Mouse (Mus musculus) hindbrain, embryonic 16.5 days (tissue): Measurements from ENCODE around the gene Ccdc167. TPM values are rescaled to one million over a fixed set of nuclear protein-coding genes. Genes with fewer than 3 reads are reported as not detected.
A peak's percentile ranks its signal among the peaks of the same experiment; 100 is the strongest.

Source experiments
- ATAC-seq: fragments of 200-750 bp; cut with Nextera tagmentation; 2 replicates; pipeline ENCODE4 v1.8.0; 2017; ENCODE audit warnings: moderate TSS enrichment, moderate library complexity
- H3K27ac ChIP-seq: fragments of 300-500 bp; sonication (generic); 2 replicates; pipeline ENCODE4 v1.5.1; 2014; ENCODE audit warnings: low read depth, mild to moderate bottlenecking, control low read depth, low read length, moderate library complexity
- H3K27me3 ChIP-seq: fragments of 300-500 bp; sonication (generic); replicated peaks from 2 replicates; pipeline ENCODE4 v1.6.1; 2014; ENCODE audit warnings: low read length; ENCODE audit not compliant: control insufficient read depth, insufficient read depth
- H3K36me3 ChIP-seq: fragments of 300-500 bp; sonication (generic); 2 replicates; pipeline ENCODE4 v1.6.1; 2014; ENCODE audit warnings: mild to moderate bottlenecking, low read length, moderate library complexity, mixed read lengths; ENCODE audit not compliant: control insufficient read depth, insufficient read depth
- H3K4me1 ChIP-seq: fragments of 300-500 bp; sonication (generic); 2 replicates; pipeline ENCODE4 v1.6.1; 2014; ENCODE audit warnings: low read depth, low read length; ENCODE audit not compliant: control insufficient read depth, insufficient read depth
- H3K4me2 ChIP-seq: fragments of 300-500 bp; sonication (generic); 2 replicates; pipeline ENCODE4 v1.6.1; 2014; ENCODE audit warnings: mild to moderate bottlenecking, low read length, control low read depth, moderate library complexity
- H3K4me3 ChIP-seq: fragments of 300-500 bp; sonication (generic); 2 replicates; pipeline ENCODE4 v1.5.1; 2014; ENCODE audit warnings: mild to moderate bottlenecking, low read length, control low read depth, moderate library complexity
- H3K9ac ChIP-seq: fragments of 300-500 bp; sonication (generic); 2 replicates; pipeline ENCODE4 v1.6.1; 2014; ENCODE audit warnings: low read depth, mild to moderate bottlenecking, control low read depth, low read length, moderate library complexity
- H3K9me3 ChIP-seq: fragments of 300-500 bp; sonication (generic); 2 replicates; pipeline ENCODE4 v1.6.1; 2014; ENCODE audit warnings: mild to moderate bottlenecking, low read length, moderate library complexity; ENCODE audit not compliant: control insufficient read depth
- WGBS: fragments of 180-500 bp; shearing (Covaris S2); extraction: QIAGEN DNeasy Blood & Tissue Kit; methylation state at CpG from one replicate; pipeline ENCODE4 v1.1.7; 2014; 5-methylcytosine and 5-hydroxymethylcytosine counted together
- polyA plus RNA-seq: library from polyadenylated mRNA; unstranded; fragments of >200 nt; fragmentation: Nextera tagmentation; extraction: Ambion mirVana; gene quantifications from 2 replicates; pipeline ENCODE4 v1.2.1, GENCODE M21; 2015

Gene Ccdc167
- polyA plus RNA-seq = 9.3 and 11.1 TPM in 2 replicates

DNA sequence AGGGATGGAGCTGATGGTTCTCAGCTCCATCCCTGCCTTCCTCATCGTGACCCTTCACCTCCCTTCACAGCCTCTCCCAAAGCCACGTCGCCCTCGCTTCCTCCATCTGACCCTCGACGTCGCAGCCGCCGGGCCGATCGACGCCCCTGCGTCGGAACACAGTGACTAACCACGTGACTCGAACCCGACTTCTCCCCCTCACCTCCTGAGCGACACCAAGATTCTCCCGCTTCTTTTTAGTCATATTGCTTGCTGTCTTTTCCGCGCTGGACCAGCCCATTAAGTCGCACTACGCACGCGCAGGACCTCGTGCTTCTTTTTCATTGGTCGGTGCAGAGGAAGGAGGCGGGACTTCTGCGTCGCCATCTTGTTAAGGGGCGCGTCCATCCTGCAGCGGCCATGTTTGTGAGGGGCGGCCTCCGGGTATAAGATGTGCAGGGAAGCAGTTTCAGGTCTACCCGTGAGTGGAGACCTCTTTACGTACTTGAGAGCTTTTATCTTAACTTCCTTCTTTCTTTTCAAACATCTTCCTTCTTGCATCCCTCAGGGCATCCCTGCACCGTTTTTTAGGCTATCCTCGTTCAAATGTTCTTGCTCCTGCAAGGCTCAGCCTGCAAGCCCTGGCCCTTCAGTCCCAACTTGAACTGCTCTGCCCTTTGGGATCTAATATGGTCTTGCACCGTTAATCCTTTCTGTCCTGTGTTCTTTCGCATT lies at the start of gene Ccdc167:
Ccdc167 (minus strand) TSS at position 313 of the 714 bp plus-strand sequence.
- peak within 1 kb of the TSS; percentile 64 for H3K9ac ChIP-seq
- peak within 1 kb of the TSS; percentile 51 for H3K4me3 ChIP-seq
- peak; percentile 97 for ATAC-seq
- H3K9me3 ChIP-seq = 0 out of 2 replicates have a peak, but pooled peaks cover under 1% of the 10 kb centered on the region
- peaks cover 14% of the 10 kb centered on the region for H3K4me1 ChIP-seq
- peak within 1 kb of the TSS; percentile 65 for H3K27ac ChIP-seq
- H3K27me3 ChIP-seq = no peaks in the 10 kb centered on the region
- peak within 1 kb of the TSS; percentile 77 for H3K4me2 ChIP-seq
- H3K36me3 ChIP-seq = no peaks in the 10 kb centered on the region
- WGBS = 6% methylated on average over 41 of the region's 41 CpGs

DNA sequence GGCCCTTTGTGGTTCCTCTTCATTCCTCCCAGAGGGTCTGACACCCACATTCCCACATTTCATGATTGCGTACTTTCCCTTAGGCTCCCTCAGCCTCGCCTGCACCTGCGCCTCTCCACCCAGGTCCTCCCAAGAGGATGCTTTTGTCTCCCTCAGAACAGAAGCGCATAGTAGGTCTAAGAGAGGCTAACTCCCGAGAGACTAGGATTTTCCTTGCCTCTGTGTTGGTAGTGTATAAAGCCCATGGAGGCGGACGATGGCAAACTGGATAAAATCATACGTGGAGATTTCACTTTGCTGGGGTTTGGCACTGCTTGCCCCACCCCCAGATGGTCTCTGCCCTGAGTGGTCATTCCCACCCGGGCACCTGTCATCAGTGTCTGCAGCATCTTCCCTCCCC lies 48.5 kb upstream of the Ccdc167 start:
- Histone ChIP-seq H3K36me3 (no peaks in the 10 kb centered on the region), H3K9ac (no peak overlapping the region), H3K9me3 (no peaks in the 10 kb centered on the region), H3K27ac (no peak overlapping the region), H3K27me3 (no peaks in the 10 kb centered on the region), H3K4me1 (no peaks in the 10 kb centered on the region), H3K4me3 (no peak overlapping the region), H3K4me2 (no peak overlapping the region)
- ATAC-seq = no peak
- 84% methylated on average over 9 of the region's 9 CpGs for WGBS

DNA sequence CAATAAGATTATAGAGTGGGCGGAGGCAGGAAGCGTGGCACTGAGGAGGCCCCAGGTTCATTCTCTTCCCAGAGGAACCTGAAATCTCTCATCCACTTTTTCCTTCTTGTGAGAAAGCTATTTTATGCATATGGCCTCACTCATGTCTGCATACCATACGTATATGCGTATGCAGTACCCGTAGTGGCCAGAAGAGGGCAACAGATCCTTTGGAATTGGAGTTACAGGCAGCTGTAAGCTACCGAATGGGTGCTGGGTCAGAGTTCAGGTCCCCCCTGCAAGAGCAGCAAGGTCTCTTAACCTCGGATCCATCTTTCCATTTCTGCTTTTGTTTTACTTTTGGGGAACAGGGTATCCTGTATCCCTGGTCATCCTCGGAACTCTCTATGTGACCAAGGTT lies 45.7 kb upstream of the Ccdc167 start:
- no peak overlapping the region for H3K4me3 ChIP-seq
- H3K27ac ChIP-seq = no peak overlapping the region
- no peak overlapping the region for H3K9ac ChIP-seq
- no peak overlapping the region for H3K4me2 ChIP-seq
- ATAC-seq = no peak
- H3K27me3 ChIP-seq = no peaks in the 10 kb centered on the region
- no peaks in the 10 kb centered on the region for H3K4me1 ChIP-seq
- no peaks in the 10 kb centered on the region for H3K9me3 ChIP-seq
- WGBS = 76% methylated on average over 8 of the region's 8 CpGs
- no peaks in the 10 kb centered on the region for H3K36me3 ChIP-seq

DNA sequence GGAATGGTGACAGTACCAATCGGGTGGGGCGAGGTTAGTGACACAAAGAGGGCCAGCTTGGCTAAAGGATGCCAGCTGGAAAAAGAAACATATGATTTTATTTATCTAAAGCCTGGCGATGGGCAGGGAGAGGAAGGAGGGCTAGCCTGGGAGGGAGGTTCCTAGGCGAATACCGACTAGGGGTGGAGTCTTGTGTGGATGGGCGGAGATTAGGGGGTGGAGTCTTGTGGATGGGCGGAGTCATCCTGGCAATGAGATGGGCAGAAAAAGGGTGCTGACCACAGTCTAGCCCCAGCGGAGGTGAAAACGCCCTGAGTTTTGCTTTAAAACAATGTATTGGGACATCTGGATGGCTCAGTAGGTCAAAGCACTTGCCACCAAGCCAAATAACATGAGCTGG lies 45.1 kb upstream of the Ccdc167 start:
- no peak overlapping the region for H3K27ac ChIP-seq
- no peak overlapping the region for H3K4me3 ChIP-seq
- WGBS = 82% methylated on average over 9 of the region's 9 CpGs
- H3K36me3 ChIP-seq = no peaks in the 10 kb centered on the region
- no peaks in the 10 kb centered on the region for H3K27me3 ChIP-seq
- H3K9me3 ChIP-seq = no peaks in the 10 kb centered on the region
- no peaks in the 10 kb centered on the region for H3K4me1 ChIP-seq
- ATAC-seq = no peak
- no peak overlapping the region for H3K9ac ChIP-seq
- H3K4me2 ChIP-seq = no peak overlapping the region

DNA sequence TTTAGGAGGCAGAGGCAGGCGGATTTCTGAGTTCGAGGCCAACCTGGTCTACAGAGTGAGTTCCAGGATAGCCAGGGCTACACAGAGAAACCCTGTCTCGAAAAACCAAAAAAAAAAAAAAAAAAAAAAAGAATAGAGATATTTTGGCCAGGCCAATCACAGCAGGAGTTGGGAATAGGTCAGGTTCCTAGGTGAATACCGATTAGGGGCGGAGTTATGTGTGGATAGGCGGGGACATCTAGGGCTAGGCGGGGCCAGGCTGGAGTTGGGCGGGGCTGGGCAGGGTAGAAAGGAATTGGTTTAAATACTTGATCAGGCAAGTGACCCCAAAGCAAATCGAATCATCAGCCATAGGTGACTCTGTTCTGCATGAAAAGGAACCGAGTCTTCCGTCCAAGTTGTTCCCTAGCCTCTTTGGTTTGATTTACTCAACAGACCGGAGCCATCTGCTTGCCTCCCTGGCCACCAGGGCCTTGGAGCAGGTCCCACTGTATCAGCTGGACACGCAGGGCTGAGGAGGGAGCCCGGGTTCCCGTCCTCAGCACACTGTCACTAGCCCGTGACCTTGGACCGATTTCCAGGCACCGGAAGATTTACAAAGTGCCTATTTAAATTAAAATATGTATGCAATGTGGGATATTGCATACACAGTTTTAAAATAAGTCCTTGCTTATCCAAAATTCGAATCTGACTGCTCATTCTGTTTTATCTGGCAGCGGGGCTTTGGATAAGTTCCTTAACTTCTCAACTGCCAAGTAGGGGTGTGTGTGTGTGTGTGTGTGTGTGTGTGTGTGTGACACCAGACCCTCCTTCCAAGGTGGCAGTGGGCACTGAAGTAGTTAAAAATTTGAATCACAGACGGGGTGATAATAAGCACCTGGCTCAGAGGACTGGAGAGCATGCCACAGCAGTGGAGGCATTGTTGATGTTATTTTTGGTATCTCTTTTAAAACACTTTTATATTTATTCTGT lies 43.8 kb upstream of the Ccdc167 start:
- Histone ChIP-seq H3K36me3 (no peaks in the 10 kb centered on the region), H3K9ac (no peak overlapping the region), H3K4me1 (peaks cover 5% of the 10 kb centered on the region), H3K27ac (no peak overlapping the region), H3K9me3 (no peaks in the 10 kb centered on the region), H3K4me3 (no peak overlapping the region), H3K4me2 (no peak overlapping the region), H3K27me3 (no peaks in the 10 kb centered on the region)
- ATAC-seq = no peak
- WGBS = 79% methylated on average over 20 of the region's 21 CpGs

DNA sequence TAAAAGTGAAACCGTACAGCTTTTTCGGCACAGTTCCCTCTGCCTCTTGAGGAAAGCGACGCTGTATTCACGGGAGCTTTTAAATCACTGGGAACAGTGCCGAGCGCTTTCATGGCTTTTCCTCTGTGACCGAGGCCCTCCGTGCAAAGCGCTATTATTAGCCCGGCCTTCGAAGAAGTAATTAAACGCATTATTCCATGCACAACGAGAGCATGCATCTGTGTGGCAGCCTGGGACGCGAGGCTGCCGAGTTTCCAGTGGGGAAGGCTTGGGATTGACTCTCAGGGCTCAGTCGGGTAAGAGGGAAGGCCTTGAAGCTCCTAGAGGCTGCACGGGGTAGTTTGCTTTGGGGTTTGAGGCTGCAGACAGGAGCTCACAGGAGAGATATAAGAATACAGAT lies 43.1 kb upstream of the Ccdc167 start:
- Histone ChIP-seq H3K4me2 (no peak overlapping the region), H3K9ac (no peak overlapping the region), H3K4me3 (no peak overlapping the region), H3K4me1 (peaks cover 5% of the 10 kb centered on the region), H3K36me3 (no peaks in the 10 kb centered on the region), H3K27ac (no peak overlapping the region), H3K9me3 (no peaks in the 10 kb centered on the region), H3K27me3 (no peaks in the 10 kb centered on the region)
- ATAC-seq = no peak
- 56% methylated on average over 19 of the region's 19 CpGs for WGBS

DNA sequence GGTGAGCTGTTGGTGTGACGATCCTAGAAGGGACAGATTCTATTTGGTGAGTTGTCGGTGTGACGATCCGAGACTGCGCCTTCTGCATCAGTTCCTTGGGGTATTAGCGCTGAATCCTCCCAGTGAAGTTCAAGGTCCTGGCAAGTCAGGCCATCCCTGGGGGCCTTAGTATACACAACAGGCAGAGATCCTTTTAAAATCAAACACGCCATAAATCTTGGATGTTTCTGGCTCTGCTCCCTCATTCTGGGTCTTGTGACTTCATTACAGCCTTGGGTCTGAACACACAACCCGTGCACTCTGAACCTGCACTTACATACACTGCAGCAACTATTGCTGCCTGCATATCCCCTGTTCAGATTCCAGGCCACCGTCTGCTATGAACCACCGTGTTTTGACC lies 39.5 kb upstream of the Ccdc167 start:
- Histone ChIP-seq H3K4me3 (no peak overlapping the region), H3K4me1 (peaks cover 5% of the 10 kb centered on the region), H3K9me3 (no peaks in the 10 kb centered on the region), H3K4me2 (no peak overlapping the region), H3K36me3 (no peaks in the 10 kb centered on the region), H3K27me3 (no peaks in the 10 kb centered on the region), H3K27ac (no peak overlapping the region), H3K9ac (no peak overlapping the region)
- 68% methylated on average over 10 of the region's 10 CpGs for whole genome bisulfite sequencing
- ATAC-seq = no peak

DNA sequence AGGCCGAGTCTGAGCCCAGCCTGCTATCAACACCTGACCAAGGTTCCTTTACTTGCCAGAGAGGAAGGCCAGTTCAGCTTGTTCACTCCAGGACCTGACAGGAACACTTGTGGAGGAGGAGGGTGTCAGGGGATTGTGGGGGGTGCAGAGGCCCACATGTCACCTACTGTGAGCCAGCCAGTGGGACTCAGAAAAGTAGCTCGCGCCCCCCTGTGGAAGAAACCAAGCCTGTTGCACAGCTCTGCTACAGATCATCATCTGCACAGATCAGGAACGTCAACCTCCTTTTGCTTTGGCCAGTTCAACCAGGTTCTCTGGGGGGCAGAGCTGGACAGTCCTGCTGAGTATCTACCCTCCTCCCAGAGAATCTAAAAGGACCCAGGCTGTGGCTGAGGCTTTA lies 37.7 kb upstream of the Ccdc167 start:
- Histone ChIP-seq H3K36me3 (no peaks in the 10 kb centered on the region), H3K9me3 (no peaks in the 10 kb centered on the region), H3K9ac (no peak overlapping the region), H3K4me3 (no peak overlapping the region), H3K27ac (no peak overlapping the region), H3K27me3 (no peaks in the 10 kb centered on the region), H3K4me1 (peaks cover 5% of the 10 kb centered on the region), H3K4me2 (no peak overlapping the region)
- ATAC-seq = no peak
- WGBS = 60% methylated on average over 4 of the region's 4 CpGs

DNA sequence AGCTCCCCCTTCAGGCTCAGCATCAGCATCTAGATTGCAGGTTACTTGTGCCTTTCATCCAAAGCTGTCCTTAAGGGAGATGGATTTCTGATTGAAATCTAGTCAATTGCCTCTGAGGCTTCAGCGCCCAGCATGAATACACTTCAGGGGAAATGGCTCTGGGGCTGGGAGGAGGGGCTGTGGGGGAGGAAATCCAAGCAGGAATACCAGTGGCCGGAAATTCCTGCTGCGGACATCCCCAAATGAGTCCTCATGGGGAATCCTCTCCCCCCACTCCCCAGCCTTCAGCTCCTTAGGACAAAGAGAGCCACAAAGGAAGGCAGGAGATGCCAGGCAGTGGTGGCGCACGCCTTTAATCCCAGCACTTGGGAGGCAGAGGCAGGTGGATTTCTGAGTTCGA lies 30.6 kb upstream of the Ccdc167 start:
- WGBS = 56% methylated on average over 6 of the region's 6 CpGs
- ATAC-seq = no peak
- Histone ChIP-seq H3K36me3 (no peaks in the 10 kb centered on the region), H3K4me3 (no peak overlapping the region), H3K4me2 (no peak overlapping the region), H3K9me3 (no peaks in the 10 kb centered on the region), H3K27ac (no peak overlapping the region), H3K4me1 (peaks cover 8% of the 10 kb centered on the region), H3K27me3 (no peaks in the 10 kb centered on the region), H3K9ac (no peak overlapping the region)
